Mouse (Mus musculus) liver, embryonic 11.5 days (tissue): ENCODE measurements around the gene Gbp2. TPM values are rescaled to one million over a fixed set of nuclear protein-coding genes. Genes with fewer than 3 reads are reported as not detected.

Experiments used
- ATAC-seq: fragments of 200-750 bp; cut with Nextera tagmentation; replicated peaks from 2 replicates; pipeline ENCODE4 v1.8.0; 2017; ENCODE audit warnings: moderate number of reproducible peaks, mild to moderate bottlenecking, moderate TSS enrichment, moderate library complexity; ENCODE audit not compliant: low FRiP score
- DNase-seq: peaks from one replicate; pipeline ENCODE4 v3.0.0-alpha.2; 2017; ENCODE audit warnings: low spot score
- H3K27ac ChIP-seq: fragments of 300-500 bp; sonication (generic); 2 replicates; pipeline ENCODE4 v1.5.1; 2014; ENCODE audit warnings: mild to moderate bottlenecking, low read depth, low read length, control low read depth
- H3K27me3 ChIP-seq: fragments of 300-500 bp; sonication (generic); replicated peaks from 2 replicates; pipeline ENCODE4 v1.6.1; 2014; ENCODE audit warnings: low read length, mixed read lengths; ENCODE audit not compliant: control insufficient read depth, insufficient read depth
- H3K36me3 ChIP-seq: fragments of 300-500 bp; sonication (generic); 2 replicates; pipeline ENCODE4 v1.6.1; 2014; ENCODE audit warnings: mild to moderate bottlenecking, low read length, moderate library complexity, mixed read lengths; ENCODE audit not compliant: control insufficient read depth, insufficient read depth
- H3K4me1 ChIP-seq: fragments of 300-500 bp; sonication (generic); replicated peaks from 2 replicates; pipeline ENCODE4 v1.6.1; 2014; ENCODE audit warnings: low read length, mixed read lengths; ENCODE audit not compliant: control insufficient read depth, insufficient read depth
- H3K4me2 ChIP-seq: fragments of 300-500 bp; sonication (generic); 2 replicates; pipeline ENCODE4 v1.6.1; 2014; ENCODE audit warnings: mild to moderate bottlenecking, control low read depth, moderate library complexity
- H3K4me3 ChIP-seq: fragments of 300-500 bp; sonication (generic); 2 replicates; pipeline ENCODE4 v1.5.1; 2014; ENCODE audit warnings: low read depth, low read length, control low read depth
- H3K9ac ChIP-seq: fragments of 300-500 bp; sonication (generic); 2 replicates; pipeline ENCODE4 v1.6.1; 2014; ENCODE audit warnings: low read depth, low read length, control low read depth
- H3K9me3 ChIP-seq: fragments of 300-500 bp; sonication (generic); 2 replicates; pipeline ENCODE4 v1.6.1; 2016; ENCODE audit warnings: low read length, inconsistent platforms, mixed read lengths; ENCODE audit not compliant: control insufficient read depth
- WGBS: fragments of 180-500 bp; shearing (Covaris S2); extraction: QIAGEN DNeasy Blood & Tissue Kit; methylation state at CpG from one replicate; pipeline ENCODE4 v1.1.7; 2014; 5-methylcytosine and 5-hydroxymethylcytosine counted together
- microRNA-seq: library from miRNA; unstranded; fragments of <30 nt; microRNA quantifications from one replicate; pipeline ENCODE4, GENCODE M21; 2017; ENCODE audit warnings: borderline number of aligned reads
- polyA plus RNA-seq: library from polyadenylated mRNA; unstranded; fragments of >200 nt; fragmentation: Nextera tagmentation; extraction: Ambion mirVana; gene quantifications from 2 replicates; pipeline ENCODE4 v1.2.1, GENCODE M21; 2014

Gbp2 gene
- polyA plus RNA-seq, 1 experiment from 2014 or later, result 2.1 TPM

DNA sequence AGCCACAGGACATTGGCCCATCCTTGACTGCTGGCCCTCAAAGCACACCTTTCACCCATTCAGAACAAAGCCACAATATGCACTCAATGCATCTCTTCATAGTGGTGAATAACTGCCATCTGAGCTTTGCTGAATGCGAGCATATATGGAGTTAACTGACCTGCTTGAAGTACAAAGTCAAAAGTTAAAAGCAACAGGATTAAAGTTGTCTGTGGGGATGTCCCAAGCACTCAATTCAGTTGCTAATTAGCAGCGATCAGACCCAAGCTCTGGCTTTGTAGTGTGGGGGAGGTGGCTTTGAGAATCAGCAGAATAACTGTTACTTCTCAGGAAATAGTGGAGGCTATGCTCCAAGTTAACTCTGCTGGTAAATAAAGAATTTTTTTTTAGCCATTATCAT is 29.8 kb downstream of the Gbp2 start:
- Histone ChIP-seq H3K27ac (no peak overlapping the region), H3K36me3 (no peaks in the 10 kb centered on the region), H3K27me3 (no peaks in the 10 kb centered on the region), H3K4me3 (no peak overlapping the region), H3K9ac (no peak overlapping the region), H3K9me3 (no peaks in the 10 kb centered on the region), H3K4me2 (no peak overlapping the region), H3K4me1 (no peaks in the 10 kb centered on the region)
- no peak for DNase-seq
- whole genome bisulfite sequencing, result 39% methylated on average over 2 of the region's 2 CpGs
- no peak for ATAC-seq

- ATAC-seq (no peak), DNase-seq (no peak)
- Histone ChIP-seq H3K27ac (no peak overlapping the region), H3K4me2 (no peak overlapping the region), H3K9ac (no peak overlapping the region), H3K9me3 (no peaks in the 10 kb centered on the region), H3K4me1 (no peaks in the 10 kb centered on the region), H3K36me3 (no peaks in the 10 kb centered on the region), H3K4me3 (no peak overlapping the region), H3K27me3 (no peaks in the 10 kb centered on the region)
- 91% methylated on average over 8 of the region's 8 CpGs for WGBS
These were observed 44.3 kb downstream of the Gbp2 start for GRCm38 (mm10) chr3:142664723-142665122.

GRCm38 (mm10) chr3:142674607-142675006 is 54.2 kb downstream of the Gbp2 start:
- Histone ChIP-seq H3K9ac (no peak overlapping the region), H3K4me3 (no peak overlapping the region)

More at GRCm38 (mm10) chr3:142674607-142675006, 54.2 kb downstream of the Gbp2 start:
- no peaks in the 10 kb centered on the region for H3K4me1 ChIP-seq
- no peak overlapping the region for H3K27ac ChIP-seq
- H3K27me3 ChIP-seq, result no peaks in the 10 kb centered on the region
- no peak overlapping the region for H3K4me2 ChIP-seq
- H3K36me3 ChIP-seq, result no peaks in the 10 kb centered on the region
- WGBS, result 60% methylated on average over 1 of the region's 1 CpGs
- no peaks in the 10 kb centered on the region for H3K9me3 ChIP-seq
- DNase-seq (no peak), ATAC-seq (no peak)

Small RNA genes within 50 kb of the gene (microRNA-seq; reads per million reads assigned to microRNA genes)
- gene Mir6381, result not detected

Other genes with a start within 250 kb of the Gbp2 start
- gene Pdlim5, start 224.9 kb upstream of the Gbp2 start, polyA plus RNA-seq, result 26.6 and 29.1 TPM in 2 replicates
- 0.05 TPM in 1 of 2 replicates, not detected in the other for gene Gbp5, start 126.6 kb upstream of the Gbp2 start, polyA plus RNA-seq
- 3.4 TPM in 2 replicates for gene Gbp7, start 90.3 kb upstream of the Gbp2 start, polyA plus RNA-seq
- gene Gbp3, start 60.6 kb upstream of the Gbp2 start, polyA plus RNA-seq, result 0.58 and 0.90 TPM in 2 replicates
- gene Gbp2b, start 25.8 kb upstream of the Gbp2 start, polyA plus RNA-seq, result not detected in 2 replicates
- gene Kyat3, start 80.4 kb downstream of the Gbp2 start, polyA plus RNA-seq, result 13.5 and 16.6 TPM in 2 replicates
- gene Gtf2b, start 144.4 kb downstream of the Gbp2 start, polyA plus RNA-seq, result 67.3 and 74.1 TPM in 2 replicates